Mouse (Mus musculus) neural tube, embryonic 13.5 days (tissue): ENCODE measurements around the gene Anks1. TPM values are rescaled to one million over a fixed set of nuclear protein-coding genes. Genes with fewer than 3 reads are reported as not detected.
"Not testable (repeated sequence)": the region's sequence is repeated elsewhere in the genome, so short reads cannot be mapped to it uniquely, and the experiment has no call there.

Experiments used
- ATAC-seq: fragments of 200-750 bp; cut with Nextera tagmentation; 2 replicates; pipeline ENCODE4 v1.8.0; 2017; ENCODE audit warnings: low read depth, mild to moderate bottlenecking, moderate TSS enrichment, moderate library complexity
- H3K27ac ChIP-seq: fragments of 300-500 bp; sonication (generic); replicated peaks from 2 replicates; pipeline ENCODE4 v1.5.1; 2015; ENCODE audit warnings: moderate library complexity, mild to moderate bottlenecking, inconsistent platforms
- H3K27me3 ChIP-seq: fragments of 300-500 bp; sonication (generic); 2 replicates; pipeline ENCODE4 v1.6.1; 2015; ENCODE audit warnings: mild to moderate bottlenecking, inconsistent platforms
- H3K36me3 ChIP-seq: fragments of 300-500 bp; sonication (generic); 2 replicates; pipeline ENCODE4 v1.6.1; 2015; ENCODE audit warnings: mild to moderate bottlenecking, inconsistent platforms
- H3K4me1 ChIP-seq: fragments of 300-500 bp; sonication (generic); replicated peaks from 2 replicates; pipeline ENCODE4 v1.6.1; 2015; ENCODE audit warnings: inconsistent platforms
- H3K4me2 ChIP-seq: fragments of 300-500 bp; sonication (generic); 2 replicates; pipeline ENCODE4 v1.6.1; 2015; ENCODE audit warnings: inconsistent platforms, mild to moderate bottlenecking, moderate library complexity
- H3K4me3 ChIP-seq: fragments of 300-500 bp; sonication (generic); 2 replicates; pipeline ENCODE4 v1.5.1; 2015; ENCODE audit warnings: mild to moderate bottlenecking, inconsistent platforms
- H3K9ac ChIP-seq: fragments of 300-500 bp; sonication (generic); 2 replicates; pipeline ENCODE4 v1.6.1; 2015; ENCODE audit warnings: moderate library complexity, mild to moderate bottlenecking, inconsistent platforms
- H3K9me3 ChIP-seq: fragments of 300-500 bp; sonication (generic); 2 replicates; pipeline ENCODE4 v1.6.1; 2016; ENCODE audit warnings: inconsistent platforms
- WGBS: fragments of 180-500 bp; shearing (Covaris S2); methylation state at CpG from one replicate; pipeline ENCODE4 v1.1.7; 2015; 5-methylcytosine and 5-hydroxymethylcytosine counted together
- polyA plus RNA-seq: library from polyadenylated mRNA; unstranded; fragments of >200 nt; fragmentation: Nextera tagmentation; extraction: Ambion mirVana; gene quantifications from 2 replicates; pipeline ENCODE4 v1.2.1, GENCODE M21; 2015

Anks1 gene
- polyA plus RNA-seq, 1 experiment from 2014 or later = 61.9 TPM

DNA sequence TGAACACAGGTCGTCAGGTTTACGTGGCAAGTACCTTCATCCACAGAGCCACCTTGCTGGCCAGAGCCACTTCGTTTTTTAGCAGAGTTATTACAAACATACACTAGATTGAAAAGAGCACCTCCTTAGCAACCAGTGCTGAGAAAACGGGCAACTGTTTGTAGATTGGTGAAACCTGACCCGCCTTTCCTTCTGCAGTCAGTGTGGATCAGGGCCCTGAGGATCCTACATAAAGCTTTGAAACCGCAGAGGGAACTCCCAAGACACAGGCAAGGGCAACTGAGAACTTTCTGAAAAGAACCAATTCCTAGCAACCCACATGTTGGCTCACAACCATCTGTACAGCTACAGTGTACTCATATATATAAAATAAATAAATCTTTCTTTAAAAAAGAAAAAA is 44.0 kb downstream of the Anks1 start:
- Histone ChIP-seq H3K9ac (no peak overlapping the region), H3K27me3 (no peaks in the 10 kb centered on the region), H3K4me2 (no peak overlapping the region), H3K9me3 (no peaks in the 10 kb centered on the region), H3K4me3 (no peak overlapping the region), H3K27ac (no peak overlapping the region), H3K4me1 (no peaks in the 10 kb centered on the region; the same call in 1 of the 2 replicates), H3K36me3 (no peaks in the 10 kb centered on the region)
- WGBS = 83% methylated on average over 6 of the region's 6 CpGs
- no peak for ATAC-seq

DNA sequence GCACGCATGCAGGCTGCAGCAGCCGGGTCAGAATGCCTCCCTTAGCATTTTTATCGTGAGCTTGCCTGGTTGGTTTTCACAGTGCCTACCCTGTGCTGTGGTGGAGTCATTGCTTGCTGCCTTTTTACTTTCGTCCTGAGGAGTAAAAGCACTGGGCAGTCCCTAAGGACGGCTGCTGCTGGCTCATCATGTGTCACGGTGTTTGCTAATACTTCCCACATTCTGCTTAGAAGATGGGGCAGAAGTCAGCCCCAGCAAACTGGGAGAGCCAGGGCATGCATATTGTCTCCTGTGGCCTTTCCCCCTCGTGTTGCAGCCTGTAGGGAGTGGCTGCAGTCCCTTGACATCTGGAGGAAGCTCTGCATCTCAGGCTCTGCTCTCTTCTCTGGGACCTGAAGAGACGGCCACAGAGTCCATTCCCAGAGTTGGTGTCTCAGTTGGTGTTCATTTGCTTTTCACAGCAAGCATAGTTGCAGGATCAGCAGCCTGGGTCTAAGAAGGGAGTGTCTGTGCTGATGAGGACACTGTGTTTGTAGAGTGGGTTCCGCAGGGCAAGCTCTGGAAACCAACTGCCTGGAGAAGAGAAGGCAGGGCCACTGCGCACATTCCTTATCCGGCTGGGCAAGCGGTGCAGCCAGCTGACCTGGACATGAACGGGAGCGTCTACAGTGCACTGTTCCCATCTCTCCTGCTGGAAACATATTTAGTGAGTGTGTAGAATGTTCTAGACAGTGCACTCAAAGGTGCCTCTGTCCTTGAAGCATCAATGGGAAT is 45.7 kb downstream of the Anks1 start:
- H3K4me2 ChIP-seq = no peak overlapping the region
- H3K27ac ChIP-seq = no peak overlapping the region; the same call in 1 of the 2 replicates
- H3K9me3 ChIP-seq = no peaks in the 10 kb centered on the region
- H3K4me1 ChIP-seq = no peaks in the 10 kb centered on the region; the same call in 1 of the 2 replicates
- no peak overlapping the region for H3K9ac ChIP-seq
- WGBS = 68% methylated on average over 14 of the region's 14 CpGs
- no peak for ATAC-seq
- H3K36me3 ChIP-seq = no peaks in the 10 kb centered on the region
- no peak overlapping the region for H3K4me3 ChIP-seq
- H3K27me3 ChIP-seq = no peaks in the 10 kb centered on the region

DNA sequence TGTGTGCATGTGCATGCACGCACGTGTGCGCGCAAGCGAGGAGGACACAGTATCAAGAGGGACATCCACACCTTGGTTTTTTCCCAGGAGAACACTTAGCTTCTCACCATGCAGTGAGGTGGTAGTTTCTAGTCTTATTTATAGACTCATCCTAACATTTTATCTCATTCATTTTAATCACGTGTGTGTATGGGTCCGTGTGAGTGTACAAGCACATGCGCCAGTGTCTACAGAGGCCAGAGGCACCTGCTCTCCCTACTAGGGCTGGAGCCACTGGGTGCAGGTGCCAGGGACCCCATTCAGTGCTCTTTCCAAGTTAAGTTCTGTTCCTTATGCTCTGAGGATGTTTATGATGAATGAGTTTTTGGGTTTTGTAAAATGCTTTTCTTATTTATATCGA is 48.5 kb downstream of the Anks1 start:
- H3K4me3 ChIP-seq = no peak overlapping the region
- 88% methylated on average over 9 of the region's 9 CpGs for WGBS
- no peaks in the 10 kb centered on the region for H3K9me3 ChIP-seq
- H3K27me3 ChIP-seq = no peaks in the 10 kb centered on the region
- H3K27ac ChIP-seq = no peak overlapping the region
- no peak overlapping the region for H3K4me2 ChIP-seq
- H3K4me1 ChIP-seq = no peaks in the 10 kb centered on the region; the same call in 1 of the 2 replicates
- no peak overlapping the region for H3K9ac ChIP-seq
- H3K36me3 ChIP-seq = no peaks in the 10 kb centered on the region
- ATAC-seq = no peak

DNA sequence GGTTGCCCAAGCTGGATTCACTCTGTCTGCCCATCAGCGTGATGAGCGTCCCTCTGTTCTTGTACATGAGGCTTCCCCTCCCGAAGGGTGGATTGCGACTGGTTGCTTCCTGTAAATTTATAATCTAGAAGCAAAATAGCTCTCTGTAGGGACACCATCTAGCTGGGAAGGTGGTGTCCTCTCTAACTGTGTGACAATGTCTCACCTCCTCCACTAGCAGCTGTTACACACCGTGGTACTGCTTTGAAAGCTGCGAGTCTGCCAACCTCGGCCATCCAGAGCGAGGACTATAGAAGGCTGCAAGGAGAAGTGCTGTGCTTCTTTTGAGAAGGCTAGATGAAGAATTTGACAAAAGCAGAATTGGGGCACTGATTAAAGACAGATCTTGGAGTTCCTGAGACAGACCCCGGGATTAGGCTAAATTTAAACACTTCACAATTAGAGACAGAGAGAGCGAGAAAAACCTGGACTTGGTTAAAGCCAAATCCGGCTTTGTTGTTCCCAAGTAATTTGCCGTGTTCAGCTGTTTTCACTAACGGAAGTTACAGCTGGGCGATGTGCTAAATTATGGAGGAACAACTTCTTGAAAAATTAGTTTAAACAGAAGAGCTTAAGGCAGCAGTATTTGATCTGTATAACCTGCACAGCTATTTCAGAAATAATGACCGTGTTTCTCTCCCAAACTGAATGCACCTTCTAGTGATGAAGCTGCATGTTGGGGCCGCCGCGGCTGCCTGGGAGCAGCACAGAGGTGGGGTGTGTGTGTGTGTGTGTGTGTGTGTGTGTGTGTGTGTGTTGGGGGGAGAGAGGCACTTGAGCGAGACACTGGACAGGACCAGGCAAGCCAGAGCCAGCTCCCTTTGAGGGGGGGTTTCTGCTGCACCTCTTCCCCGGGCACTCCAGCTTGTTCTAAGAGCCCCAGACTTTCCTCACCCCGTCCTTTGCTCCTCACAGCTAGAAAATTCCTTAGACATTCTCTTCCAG is 51.3 kb downstream of the Anks1 start:
- Histone ChIP-seq H3K27me3 (no peaks in the 10 kb centered on the region), H3K9ac (no peak overlapping the region), H3K4me3 (no peak overlapping the region), H3K9me3 (no peaks in the 10 kb centered on the region), H3K36me3 (no peaks in the 10 kb centered on the region), H3K27ac (no peak overlapping the region), H3K4me2 (no peak overlapping the region), H3K4me1 (peaks cover 9% of the 10 kb centered on the region)
- no peak for ATAC-seq
- 86% methylated on average over 21 of the region's 21 CpGs for WGBS

DNA sequence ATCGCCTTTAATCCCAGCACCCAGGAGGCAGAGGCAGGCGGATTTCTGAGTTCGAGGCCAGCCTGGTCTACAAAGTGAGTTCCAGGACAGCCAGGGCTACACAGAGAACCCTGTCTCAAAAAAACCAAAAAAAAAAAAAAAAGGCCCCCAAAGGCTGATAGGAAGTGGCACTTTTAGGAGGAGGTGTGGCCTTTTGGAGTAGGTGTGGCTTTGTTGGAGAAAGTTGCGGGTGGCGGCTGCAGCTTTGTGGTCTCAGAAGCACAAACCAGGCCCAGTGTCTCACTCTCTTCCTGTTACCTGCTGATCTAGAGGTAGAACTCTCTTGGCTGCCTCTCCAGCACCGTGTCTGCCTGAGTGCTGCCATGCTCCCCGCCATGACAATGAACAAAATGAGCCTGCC is 54.0 kb downstream of the Anks1 start:
- not testable (repeated sequence) for H3K27ac ChIP-seq, H3K9ac ChIP-seq, H3K27me3 ChIP-seq, H3K4me1 ChIP-seq, H3K4me3 ChIP-seq, ATAC-seq, H3K36me3 ChIP-seq, H3K4me2 ChIP-seq, H3K9me3 ChIP-seq
- WGBS = 86% methylated on average over 7 of the region's 7 CpGs

DNA sequence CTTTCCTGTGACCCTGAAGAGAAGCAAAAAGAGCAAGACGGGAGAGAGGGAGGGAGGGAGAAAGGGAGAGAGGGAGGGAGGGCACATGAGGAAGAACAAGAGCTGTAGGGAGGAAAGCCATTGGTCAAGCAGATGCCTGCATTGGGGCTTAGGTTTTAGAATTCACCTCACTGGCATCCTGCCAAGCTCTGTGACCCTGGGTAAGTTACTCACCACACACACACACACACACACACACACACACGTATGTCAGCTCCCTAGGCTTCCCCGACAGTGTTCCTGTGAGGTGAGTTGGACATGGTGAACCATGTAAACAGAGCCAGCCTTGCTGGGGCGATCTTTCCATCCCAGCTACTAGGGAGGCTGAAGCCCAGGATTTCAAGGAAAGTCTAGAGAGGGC is 55.5 kb downstream of the Anks1 start:
- WGBS = 63% methylated on average over 4 of the region's 4 CpGs
- Histone ChIP-seq H3K27ac (no peak overlapping the region), H3K4me1 (peaks cover 13% of the 10 kb centered on the region), H3K9ac (no peak overlapping the region), H3K4me3 (no peak overlapping the region), H3K36me3 (no peaks in the 10 kb centered on the region), H3K27me3 (no peaks in the 10 kb centered on the region), H3K4me2 (no peak overlapping the region), H3K9me3 (no peaks in the 10 kb centered on the region)
- no peak for ATAC-seq

DNA sequence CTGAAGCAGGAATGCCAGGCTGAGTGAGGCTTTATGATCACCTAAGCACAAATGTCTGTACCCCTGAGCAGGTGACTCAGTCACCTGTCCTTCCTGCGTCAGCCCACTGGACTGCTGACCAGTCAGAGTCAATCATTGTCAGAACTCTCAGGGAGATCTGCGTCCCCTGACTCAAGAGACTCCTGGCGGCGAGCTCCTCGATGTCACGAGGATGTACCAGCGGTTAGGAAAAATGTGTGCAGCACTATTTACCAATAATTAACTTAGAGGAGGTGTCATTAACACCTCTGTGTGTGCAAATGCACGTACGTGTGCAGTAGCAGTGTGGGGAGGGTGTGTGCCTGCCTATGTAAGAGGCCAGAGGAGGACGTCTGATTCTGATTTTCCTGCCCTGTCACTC is 56.2 kb downstream of the Anks1 start:
- ATAC-seq = no peak
- WGBS = 88% methylated on average over 10 of the region's 10 CpGs
- no peak overlapping the region for H3K9ac ChIP-seq

DNA sequence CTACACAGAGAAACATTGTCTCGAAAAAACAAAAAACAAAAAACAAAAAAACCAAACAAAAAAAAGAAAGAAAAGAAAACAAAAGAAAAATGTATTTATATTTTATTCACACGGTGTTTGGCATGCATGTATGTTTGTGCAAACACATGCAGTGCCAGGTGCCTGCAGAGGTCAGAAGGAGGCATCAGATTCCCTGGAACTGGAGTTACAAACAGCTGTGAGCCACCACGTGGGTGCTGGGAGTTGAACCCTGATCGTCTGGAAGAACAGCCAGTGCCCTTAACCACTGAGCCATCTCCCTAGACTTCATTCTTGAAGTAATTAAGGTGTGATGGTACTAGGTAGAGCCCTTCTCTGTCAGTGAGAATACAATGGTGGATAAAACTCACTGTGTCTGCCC is 57.0 kb downstream of the Anks1 start:
- Histone ChIP-seq H3K4me1 (peaks cover 19% of the 10 kb centered on the region), H3K4me3 (no peak overlapping the region)
- WGBS = 83% methylated on average over 4 of the region's 4 CpGs

More for the DNA sequence above, 56.2 kb downstream of the Anks1 start:
- Histone ChIP-seq H3K9me3 (no peaks in the 10 kb centered on the region), H3K4me2 (no peak overlapping the region), H3K36me3 (no peaks in the 10 kb centered on the region), H3K4me3 (no peak overlapping the region), H3K4me1 (peaks cover 19% of the 10 kb centered on the region), H3K27ac (no peak overlapping the region), H3K27me3 (no peaks in the 10 kb centered on the region)

DNA sequence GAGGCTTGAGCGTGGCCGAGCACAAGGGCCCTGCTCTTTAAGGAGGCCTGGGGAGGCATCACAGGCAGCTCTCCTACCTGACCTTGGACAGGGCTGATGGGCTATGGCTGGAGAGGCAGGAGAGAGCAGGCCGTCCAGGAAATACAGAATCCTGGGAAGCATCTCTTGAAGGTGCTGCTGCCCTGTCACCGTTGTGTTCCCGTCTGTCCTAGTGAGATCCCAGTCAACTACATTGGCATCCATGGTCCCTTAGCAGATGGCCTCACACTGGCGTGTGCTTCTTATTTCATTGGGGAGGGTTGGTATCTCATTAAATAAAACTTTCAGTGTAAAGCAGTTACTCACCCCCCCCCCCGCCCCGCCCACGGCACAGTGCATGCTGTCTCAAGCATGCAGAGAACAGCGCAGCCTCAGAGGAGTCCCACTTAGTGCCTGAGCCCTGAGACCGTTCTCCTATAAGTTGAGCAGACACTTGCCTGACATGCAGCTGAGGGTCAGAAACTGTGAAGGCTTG is 57.5 kb downstream of the Anks1 start:
- no peak overlapping the region for H3K4me3 ChIP-seq
- no peaks in the 10 kb centered on the region for H3K36me3 ChIP-seq
- no peak for ATAC-seq
- no peaks in the 10 kb centered on the region for H3K9me3 ChIP-seq
- H3K27ac ChIP-seq = no peak overlapping the region
- WGBS = 82% methylated on average over 11 of the region's 11 CpGs
- peaks cover 19% of the 10 kb centered on the region for H3K4me1 ChIP-seq
- no peak overlapping the region for H3K4me2 ChIP-seq
- H3K9ac ChIP-seq = no peak overlapping the region
- no peaks in the 10 kb centered on the region for H3K27me3 ChIP-seq

More for the DNA sequence above, 57.0 kb downstream of the Anks1 start:
- Histone ChIP-seq H3K27me3 (no peaks in the 10 kb centered on the region), H3K9me3 (no peaks in the 10 kb centered on the region), H3K27ac (no peak overlapping the region), H3K4me2 (no peak overlapping the region), H3K9ac (no peak overlapping the region), H3K36me3 (no peaks in the 10 kb centered on the region)
- ATAC-seq = no peak

DNA sequence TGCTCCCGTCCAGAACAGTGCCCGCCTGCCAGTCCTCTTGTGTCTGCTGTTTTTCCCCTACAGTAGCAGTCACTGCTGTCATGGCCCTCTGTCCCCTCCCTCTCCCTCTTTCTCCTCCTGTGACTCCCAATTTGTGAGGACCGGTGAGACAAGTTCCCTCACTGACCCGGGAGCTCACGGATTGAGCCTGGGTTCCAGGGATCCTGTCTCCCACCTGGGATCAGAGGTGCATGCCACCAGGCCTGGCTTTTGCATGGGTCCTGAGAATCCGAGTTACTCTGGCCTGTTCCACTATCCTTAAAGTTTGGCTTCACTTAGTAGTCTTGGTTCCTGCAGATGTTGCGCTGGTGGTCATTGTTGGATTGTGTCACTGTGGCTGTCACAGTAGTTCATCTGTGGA is 58.4 kb downstream of the Anks1 start:
- Histone ChIP-seq H3K4me1 (peaks cover 19% of the 10 kb centered on the region), H3K4me2 (no peak overlapping the region), H3K9me3 (no peaks in the 10 kb centered on the region), H3K4me3 (no peak overlapping the region), H3K27ac (no peak overlapping the region), H3K9ac (no peak overlapping the region), H3K27me3 (no peaks in the 10 kb centered on the region), H3K36me3 (no peaks in the 10 kb centered on the region)
- WGBS = 92% methylated on average over 7 of the region's 7 CpGs
- ATAC-seq = no peak

DNA sequence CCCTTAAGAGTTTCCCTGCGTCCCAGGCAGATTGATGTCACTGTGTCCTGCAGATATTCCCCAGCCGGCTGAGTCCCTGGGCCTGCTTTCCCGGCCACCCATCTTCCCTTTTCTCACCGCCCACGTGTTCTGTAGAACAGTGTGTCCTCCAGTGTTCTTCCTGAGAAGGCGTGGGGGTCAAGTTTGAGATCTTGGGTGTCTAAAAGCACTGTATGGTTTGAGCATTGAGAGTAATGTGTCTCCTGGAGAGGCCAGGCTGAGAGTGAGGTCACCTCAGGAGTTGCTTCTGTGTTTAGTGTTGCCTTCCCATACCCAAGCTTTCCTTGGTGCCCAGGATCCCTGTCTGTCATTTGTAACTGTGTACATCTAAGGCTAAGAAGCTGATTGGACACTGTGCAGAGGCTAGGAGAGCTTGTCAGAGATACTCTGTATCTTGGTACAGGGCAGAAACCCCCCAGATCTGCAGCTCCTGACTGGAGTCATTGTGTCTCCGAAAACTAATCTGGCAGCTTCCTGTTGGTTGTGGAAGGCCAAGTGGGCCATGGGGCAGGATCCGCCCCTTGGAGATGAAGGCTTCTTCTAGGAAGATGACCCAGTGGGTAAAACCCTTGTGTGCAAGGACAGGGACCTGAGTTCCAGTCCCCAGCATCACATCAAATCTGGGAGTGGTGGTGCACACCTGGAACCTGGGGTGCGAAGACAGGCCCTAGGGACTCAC is 59.1 kb downstream of the Anks1 start:
- WGBS = 86% methylated on average over 9 of the region's 9 CpGs
- Histone ChIP-seq H3K4me1 (peaks cover 18% of the 10 kb centered on the region), H3K4me2 (no peak overlapping the region), H3K9ac (no peak overlapping the region), H3K27me3 (no peaks in the 10 kb centered on the region), H3K27ac (no peak overlapping the region), H3K9me3 (no peaks in the 10 kb centered on the region), H3K36me3 (no peaks in the 10 kb centered on the region), H3K4me3 (no peak overlapping the region)
- no peak for ATAC-seq

DNA sequence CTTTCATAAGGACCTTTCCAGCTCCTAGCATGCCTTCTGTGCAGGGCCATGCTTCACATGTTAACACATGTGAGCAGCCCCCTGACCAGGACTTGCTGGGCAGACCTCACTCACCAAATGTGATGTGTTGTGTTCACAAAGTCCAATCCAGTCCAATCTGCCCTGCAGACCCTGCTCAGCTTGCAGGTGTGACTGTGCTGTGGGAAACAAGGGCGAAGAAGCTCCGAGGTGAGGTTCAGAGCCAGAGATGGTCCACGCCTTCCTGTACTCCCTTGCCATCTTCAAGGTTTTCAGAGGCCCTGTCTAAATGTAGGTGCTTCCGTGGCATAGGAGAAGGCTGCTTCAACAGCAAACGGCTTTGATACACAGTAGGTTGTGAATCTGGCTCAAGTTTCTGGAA is 59.8 kb downstream of the Anks1 start:
- H3K36me3 ChIP-seq = no peaks in the 10 kb centered on the region
- no peaks in the 10 kb centered on the region for H3K27me3 ChIP-seq
- peaks cover 12% of the 10 kb centered on the region for H3K4me1 ChIP-seq
- no peak overlapping the region for H3K4me2 ChIP-seq
- H3K9ac ChIP-seq = no peak overlapping the region
- no peaks in the 10 kb centered on the region for H3K9me3 ChIP-seq
- no peak overlapping the region for H3K27ac ChIP-seq
- H3K4me3 ChIP-seq = no peak overlapping the region
- ATAC-seq = no peak
- 95% methylated on average over 5 of the region's 5 CpGs for WGBS
